Mouse (Mus musculus) naive thymus-derived CD4-positive, alpha-beta T cell, adult 2 months (primary cell): ENCODE results near the gene Mfsd14a.

Experiments
- DNase-seq: peaks from one replicate; pipeline ENCODE4 v3.0.0-alpha.2; 2011; ENCODE audit warnings: low read depth

Mfsd14a gene

GRCm38 (mm10) chr3:116652033-116652446, 10.4 kb downstream of the Mfsd14a start:
- DNase-seq, result no peak

- DNase-seq, result no peak
Measured at GRCm38 (mm10) chr3:116650698-116651097, 11.8 kb downstream of the Mfsd14a start.

- no peak for DNase-seq
Measured at GRCm38 (mm10) chr3:116648805-116649204, 13.7 kb downstream of the Mfsd14a start.

GRCm38 (mm10) chr3:116646387-116646786, 16.1 kb downstream of the Mfsd14a start:
- DNase-seq, result no peak

GRCm38 (mm10) chr3:116642373-116642772, 20.1 kb downstream of the Mfsd14a start:
- no peak for DNase-seq

- DNase-seq, result no peak
Measured at GRCm38 (mm10) chr3:116641811-116642371, 20.6 kb downstream of the Mfsd14a start.

GRCm38 (mm10) chr3:116640024-116640423, 22.5 kb downstream of the Mfsd14a start:
- no peak for DNase-seq

GRCm38 (mm10) chr3:116638572-116638971, 23.9 kb downstream of the Mfsd14a start:
- no peak for DNase-seq

GRCm38 (mm10) chr3:116637693-116638476, 24.6 kb downstream of the Mfsd14a start:
- no peak for DNase-seq

- no peak for DNase-seq
Measured at GRCm38 (mm10) chr3:116635799-116636198, 26.7 kb downstream of the Mfsd14a start.

- DNase-seq, result no peak
Measured at GRCm38 (mm10) chr3:116634853-116635252, 27.6 kb downstream of the Mfsd14a start.

GRCm38 (mm10) chr3:116634091-116634490, 28.4 kb downstream of the Mfsd14a start:
- no peak for DNase-seq

- no peak for DNase-seq
Measured at GRCm38 (mm10) chr3:116632971-116633370, 29.5 kb downstream of the Mfsd14a start.

GRCm38 (mm10) chr3:116631459-116631858, 31.0 kb downstream of the Mfsd14a start:
- no peak for DNase-seq

- DNase-seq, result no peak
Measured at GRCm38 (mm10) chr3:116622641-116623040, 39.8 kb downstream of the Mfsd14a start.

- DNase-seq, result no peak
Measured at GRCm38 (mm10) chr3:116620636-116621370, 41.7 kb downstream of the Mfsd14a start.

GRCm38 (mm10) chr3:116618855-116619254, 43.6 kb downstream of the Mfsd14a start:
- DNase-seq, result no peak

GRCm38 (mm10) chr3:116615318-116616068, 47.0 kb downstream of the Mfsd14a start:
- no peak for DNase-seq

- no peak for DNase-seq
Measured at GRCm38 (mm10) chr3:116614295-116614892, 48.1 kb downstream of the Mfsd14a start, which contains the start of gene Trmt13. Trmt13 (minus strand) TSS chr3:116614587.

GRCm38 (mm10) chr3:116604570-116604969, 57.9 kb downstream of the Mfsd14a start:
- DNase-seq, result no peak

GRCm38 (mm10) chr3:116601781-116602180, 60.7 kb downstream of the Mfsd14a start:
- no peak for DNase-seq

GRCm38 (mm10) chr3:116601005-116601404, 61.5 kb downstream of the Mfsd14a start:
- DNase-seq, result no peak
